Mouse (Mus musculus): ENCODE measurements around the gene Gtf3c3. TPM values are rescaled to one million over a fixed set of nuclear protein-coding genes. Genes with fewer than 3 reads are reported as not detected.
A peak's percentile ranks its signal among the peaks of the same experiment; 100 is the strongest.

Gtf3c3 gene
- polyA plus RNA-seq (2015; fragmentation: Nextera tagmentation; extraction: Ambion mirVana): 6.2 and 6.5 TPM in 2 replicates

- Histone ChIP-seq H3K4me3 (replicated peaks) (peak within 1 kb of the TSS; percentile 76), H3K4me2 (peak within 1 kb of the TSS; percentile 73), H3K36me3 (replicated peaks) (peaks cover 2% of the 10 kb centered on the region; the same call in 1 of the 2 replicates), H3K9me3 (replicated peaks) (no peaks in the 10 kb centered on the region), H3K9ac (peak within 1 kb of the TSS; percentile 71), H3K27me3 (no peaks in the 10 kb centered on the region), H3K4me1 (replicated peaks) (no peaks in the 10 kb centered on the region), H3K27ac (replicated peaks) (no peak within 1 kb of the TSS)
- WGBS (ENCODE audit: insufficient replicate concordance): 1% methylated on average over 39 of the region's 39 CpGs
- peak; percentile 91 for ATAC-seq (ENCODE audit: insufficient read depth)
Measured at GRCm38 (mm10) chr1:54438340-54439079, at the start of gene Gtf3c3. Gtf3c3 (minus strand) TSS chr1:54438971.

- Histone ChIP-seq H3K4me2 (no peak overlapping the region), H3K9me3 (replicated peaks) (no peaks in the 10 kb centered on the region), H3K4me1 (replicated peaks) (no peaks in the 10 kb centered on the region), H3K27me3 (no peaks in the 10 kb centered on the region), H3K36me3 (replicated peaks) (no peaks in the 10 kb centered on the region), H3K27ac (replicated peaks) (no peak overlapping the region), H3K4me3 (replicated peaks) (no peak overlapping the region), H3K9ac (no peak overlapping the region)
- WGBS (ENCODE audit: insufficient replicate concordance): 72% methylated on average over 3 of the region's 3 CpGs
- no peak for ATAC-seq (ENCODE audit: insufficient read depth)
Measured at GRCm38 (mm10) chr1:54484744-54485420, 46.1 kb upstream of the Gtf3c3 start.

DNA sequence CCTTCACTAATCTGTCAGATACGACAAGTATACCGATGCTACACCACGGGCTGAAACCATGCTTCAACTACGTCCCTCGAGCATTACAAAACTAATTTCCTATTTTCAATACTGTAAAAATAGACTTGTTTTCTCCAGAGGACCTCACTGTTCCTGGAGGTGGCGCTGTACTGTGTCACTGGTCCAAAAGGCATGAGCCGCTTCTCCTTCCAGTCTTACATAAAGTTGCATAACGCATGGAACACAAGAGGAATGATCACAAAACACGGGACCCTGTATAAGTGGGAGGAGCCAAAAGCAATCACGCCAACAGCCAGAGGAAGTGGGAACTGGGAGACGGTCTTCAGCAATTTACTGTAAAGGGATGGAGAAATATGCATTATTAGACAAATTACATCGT is 41.7 kb upstream of the Gtf3c3 start:
- Histone ChIP-seq H3K9me3 (replicated peaks) (no peaks in the 10 kb centered on the region), H3K4me3 (replicated peaks) (no peak overlapping the region), H3K27me3 (no peaks in the 10 kb centered on the region), H3K27ac (replicated peaks) (no peak overlapping the region), H3K36me3 (replicated peaks) (no peaks in the 10 kb centered on the region), H3K4me1 (replicated peaks) (no peaks in the 10 kb centered on the region), H3K4me2 (no peak overlapping the region), H3K9ac (no peak overlapping the region)
- WGBS (ENCODE audit: insufficient replicate concordance): 73% methylated on average over 12 of the region's 12 CpGs
- ATAC-seq (ENCODE audit: insufficient read depth): no peak

GRCm38 (mm10) chr1:54468662-54469061 is 29.9 kb upstream of the Gtf3c3 start:
- Histone ChIP-seq H3K9me3 (replicated peaks) (no peaks in the 10 kb centered on the region), H3K9ac (no peak overlapping the region), H3K4me1 (replicated peaks) (no peaks in the 10 kb centered on the region), H3K27me3 (no peaks in the 10 kb centered on the region), H3K36me3 (replicated peaks) (no peaks in the 10 kb centered on the region), H3K4me3 (replicated peaks) (no peak overlapping the region), H3K27ac (replicated peaks) (no peak overlapping the region), H3K4me2 (no peak overlapping the region)
- no peak for ATAC-seq (ENCODE audit: insufficient read depth)

GRCm38 (mm10) chr1:54467366-54467765 is 28.6 kb upstream of the Gtf3c3 start:
- H3K27ac ChIP-seq (replicated peaks): no peak overlapping the region
- no peak for ATAC-seq (ENCODE audit: insufficient read depth)
- 77% methylated on average over 1 of the region's 1 CpGs for WGBS (ENCODE audit: insufficient replicate concordance)

GRCm38 (mm10) chr1:54452116-54452515 is 13.3 kb upstream of the Gtf3c3 start:
- Histone ChIP-seq H3K27me3 (no peaks in the 10 kb centered on the region; the same call in 1 of the 2 replicates), H3K36me3 (replicated peaks) (no peaks in the 10 kb centered on the region), H3K9me3 (replicated peaks) (no peaks in the 10 kb centered on the region), H3K4me1 (replicated peaks) (no peaks in the 10 kb centered on the region), H3K4me2 (no peak overlapping the region), H3K27ac (replicated peaks) (no peak overlapping the region), H3K4me3 (replicated peaks) (no peak overlapping the region), H3K9ac (no peak overlapping the region)
- 64% methylated on average over 2 of the region's 2 CpGs for WGBS (ENCODE audit: insufficient replicate concordance)
- ATAC-seq (ENCODE audit: insufficient read depth): no peak

More at GRCm38 (mm10) chr1:54467366-54467765, 28.6 kb upstream of the Gtf3c3 start:
- no peak overlapping the region for H3K4me3 ChIP-seq (replicated peaks)
- H3K4me2 ChIP-seq: no peak overlapping the region
- H3K36me3 ChIP-seq (replicated peaks): no peaks in the 10 kb centered on the region
- no peaks in the 10 kb centered on the region for H3K4me1 ChIP-seq (replicated peaks)
- H3K9me3 ChIP-seq (replicated peaks): no peaks in the 10 kb centered on the region
- H3K27me3 ChIP-seq: no peaks in the 10 kb centered on the region
- no peak overlapping the region for H3K9ac ChIP-seq

GRCm38 (mm10) chr1:54448833-54449232 is 10.1 kb upstream of the Gtf3c3 start:
- Histone ChIP-seq H3K27ac (replicated peaks) (no peak overlapping the region), H3K4me3 (replicated peaks) (no peak overlapping the region), H3K9ac (no peak overlapping the region), H3K27me3 (peaks cover 4% of the 10 kb centered on the region; the same call in 1 of the 2 replicates), H3K9me3 (replicated peaks) (no peaks in the 10 kb centered on the region), H3K4me1 (replicated peaks) (no peaks in the 10 kb centered on the region), H3K36me3 (replicated peaks) (no peaks in the 10 kb centered on the region), H3K4me2 (no peak overlapping the region)
- WGBS (ENCODE audit: insufficient replicate concordance): 47% methylated on average over 4 of the region's 4 CpGs
- ATAC-seq (ENCODE audit: insufficient read depth): no peak

DNA sequence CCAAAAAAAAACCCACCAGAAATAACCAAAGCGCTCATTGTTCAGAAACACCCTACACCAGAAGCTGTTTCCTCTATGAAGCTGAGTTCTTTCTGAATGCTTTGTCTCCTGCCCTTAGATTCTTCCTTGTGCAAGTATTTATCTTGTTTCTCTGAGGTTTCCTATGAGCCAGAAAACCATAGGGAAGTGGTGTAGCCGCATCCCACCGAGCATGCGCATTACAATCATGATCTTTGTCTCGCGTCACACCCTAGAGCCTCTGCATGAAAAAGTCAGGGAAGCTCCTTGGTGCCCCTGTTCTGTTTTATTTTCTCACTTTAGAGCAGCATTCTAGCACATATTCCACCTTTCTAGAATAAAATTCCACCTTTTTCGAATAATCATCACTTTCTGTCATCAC is 4.9 kb upstream of the Gtf3c3 start:
- no peak overlapping the region for H3K27ac ChIP-seq (replicated peaks)
- no peak overlapping the region for H3K9ac ChIP-seq
- peaks cover 4% of the 10 kb centered on the region; the same call in 1 of the 2 replicates for H3K27me3 ChIP-seq
- no peak overlapping the region for H3K4me2 ChIP-seq
- no peaks in the 10 kb centered on the region for H3K36me3 ChIP-seq (replicated peaks)
- H3K4me3 ChIP-seq (replicated peaks): no peak overlapping the region
- no peaks in the 10 kb centered on the region for H3K4me1 ChIP-seq (replicated peaks)
- 25% methylated on average over 7 of the region's 7 CpGs for WGBS (ENCODE audit: insufficient replicate concordance)
- ATAC-seq (ENCODE audit: insufficient read depth): no peak
- H3K9me3 ChIP-seq (replicated peaks): no peaks in the 10 kb centered on the region

GRCm38 (mm10) chr1:54439080-54439476 is 307 bp upstream of the Gtf3c3 start:
- Histone ChIP-seq H3K4me3 (replicated peaks) (peak overlapping the region; percentile 76), H3K9me3 (replicated peaks) (no peaks in the 10 kb centered on the region), H3K36me3 (replicated peaks) (no peaks in the 10 kb centered on the region), H3K4me2 (peak overlapping the region; percentile 73), H3K9ac (peak overlapping the region; percentile 71; the same call in 1 of the 2 replicates), H3K27me3 (no peaks in the 10 kb centered on the region), H3K4me1 (replicated peaks) (no peaks in the 10 kb centered on the region), H3K27ac (replicated peaks) (no peak overlapping the region)
- WGBS (ENCODE audit: insufficient replicate concordance): 47% methylated on average over 3 of the region's 3 CpGs
- no peak for ATAC-seq (ENCODE audit: insufficient read depth)

- Histone ChIP-seq H3K36me3 (replicated peaks) (peaks cover 50% of the 10 kb centered on the region), H3K4me2 (no peak overlapping the region), H3K27me3 (no peaks in the 10 kb centered on the region), H3K27ac (replicated peaks) (no peak overlapping the region), H3K9me3 (replicated peaks) (no peaks in the 10 kb centered on the region), H3K4me1 (replicated peaks) (no peaks in the 10 kb centered on the region), H3K4me3 (replicated peaks) (no peak overlapping the region), H3K9ac (no peak overlapping the region)
- no peak for ATAC-seq (ENCODE audit: insufficient read depth)
- WGBS (ENCODE audit: insufficient replicate concordance): 71% methylated on average over 4 of the region's 4 CpGs
Measured at GRCm38 (mm10) chr1:54422195-54422750, 16.5 kb downstream of the Gtf3c3 start.

DNA sequence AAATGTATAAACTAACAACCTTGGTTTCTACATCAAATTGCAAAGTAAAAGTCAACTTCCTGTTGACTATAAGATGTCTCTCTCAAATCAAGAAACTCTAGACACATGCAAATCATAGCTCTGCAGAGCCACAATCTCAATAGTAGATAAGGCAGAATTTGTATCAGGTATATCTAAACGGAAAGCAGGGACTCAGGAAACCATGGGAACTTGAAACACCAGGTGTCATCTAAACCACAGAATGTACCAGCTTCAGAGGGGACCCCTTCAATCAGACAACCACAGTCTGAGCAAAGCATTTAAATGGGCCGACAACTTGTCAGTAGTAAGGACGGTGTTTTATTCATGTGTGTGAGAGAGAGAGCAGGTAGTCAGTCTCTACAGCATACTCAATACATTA is 17.1 kb downstream of the Gtf3c3 start:
- Histone ChIP-seq H3K27me3 (no peaks in the 10 kb centered on the region), H3K9me3 (replicated peaks) (no peaks in the 10 kb centered on the region), H3K4me2 (no peak overlapping the region), H3K4me1 (replicated peaks) (no peaks in the 10 kb centered on the region), H3K27ac (replicated peaks) (no peak overlapping the region), H3K9ac (no peak overlapping the region), H3K4me3 (replicated peaks) (no peak overlapping the region), H3K36me3 (replicated peaks) (peaks cover 50% of the 10 kb centered on the region)
- 72% methylated on average over 3 of the region's 3 CpGs for WGBS (ENCODE audit: insufficient replicate concordance)
- ATAC-seq (ENCODE audit: insufficient read depth): no peak

All from liver, embryonic 15.5 days (tissue).